Mouse (Mus musculus) adipocyte (in vitro differentiated cells): ENCODE measurements around the gene Lrrc56.

Experiments used
- DNase-seq: peaks from one replicate; pipeline ENCODE4 v3.0.0-alpha.2; 2016; ENCODE audit warnings: low spot score

The Lrrc56 gene

GRCm38 (mm10) chr7:141193948-141194347, at the start of gene Lrrc56, which contains the start of gene Hras:
Gene Lrrc56, plus strand, starts transcription at chr7:141194157.
Gene Hras, minus strand, starts transcription at chr7:141194005.
- DNase-seq, result peak; percentile 93

GRCm38 (mm10) chr7:141144650-141145049, 49.3 kb upstream of the Lrrc56 start:
- DNase-seq, result no peak

- DNase-seq, result no peak
These were observed 48.6 kb upstream of the Lrrc56 start for GRCm38 (mm10) chr7:141145403-141145802.

GRCm38 (mm10) chr7:141146043-141146595, 47.8 kb upstream of the Lrrc56 start:
- DNase-seq, result no peak

GRCm38 (mm10) chr7:141147044-141147443, 46.9 kb upstream of the Lrrc56 start:
- no peak for DNase-seq

- DNase-seq, result no peak
These were observed 45.3 kb upstream of the Lrrc56 start for GRCm38 (mm10) chr7:141148639-141149038.

GRCm38 (mm10) chr7:141155362-141155761, 38.6 kb upstream of the Lrrc56 start:
- no peak for DNase-seq

GRCm38 (mm10) chr7:141164397-141164796, 29.6 kb upstream of the Lrrc56 start:
- DNase-seq, result no peak

- DNase-seq, result peak; percentile 28
These were observed 29.1 kb upstream of the Lrrc56 start for GRCm38 (mm10) chr7:141164850-141165249.

GRCm38 (mm10) chr7:141167901-141168517, 25.9 kb upstream of the Lrrc56 start:
- DNase-seq, result peak; percentile 75

GRCm38 (mm10) chr7:141168518-141168953, 25.4 kb upstream of the Lrrc56 start:
- DNase-seq, result peak; percentile 88

GRCm38 (mm10) chr7:141169300-141169699, 24.7 kb upstream of the Lrrc56 start:
- peak; percentile 92 for DNase-seq

- DNase-seq, result peak; percentile 38
These were observed 24.1 kb upstream of the Lrrc56 start for GRCm38 (mm10) chr7:141169866-141170265.

- DNase-seq, result peak; percentile 91
These were observed 21.6 kb upstream of the Lrrc56 start, which contains the start of gene Rnh1 for GRCm38 (mm10) chr7:141172116-141173006. Gene Rnh1, minus strand, starts transcription at chr7:141172857.

- DNase-seq, result no peak
These were observed 20.6 kb upstream of the Lrrc56 start for GRCm38 (mm10) chr7:141173323-141173850.

- DNase-seq, result no peak
These were observed 18.9 kb upstream of the Lrrc56 start for GRCm38 (mm10) chr7:141175068-141175467.

- peak; percentile 89 for DNase-seq
These were observed 17.8 kb upstream of the Lrrc56 start for GRCm38 (mm10) chr7:141176173-141176572.

GRCm38 (mm10) chr7:141188194-141188593, 5.8 kb upstream of the Lrrc56 start:
- DNase-seq, result no peak

- no peak for DNase-seq
These were observed 5.2 kb upstream of the Lrrc56 start for GRCm38 (mm10) chr7:141188733-141189132.

- no peak for DNase-seq
These were observed 3.7 kb upstream of the Lrrc56 start for GRCm38 (mm10) chr7:141190220-141190619.

GRCm38 (mm10) chr7:141191036-141191435, 2.9 kb upstream of the Lrrc56 start:
- DNase-seq, result no peak
